In the genomic region with DNA sequence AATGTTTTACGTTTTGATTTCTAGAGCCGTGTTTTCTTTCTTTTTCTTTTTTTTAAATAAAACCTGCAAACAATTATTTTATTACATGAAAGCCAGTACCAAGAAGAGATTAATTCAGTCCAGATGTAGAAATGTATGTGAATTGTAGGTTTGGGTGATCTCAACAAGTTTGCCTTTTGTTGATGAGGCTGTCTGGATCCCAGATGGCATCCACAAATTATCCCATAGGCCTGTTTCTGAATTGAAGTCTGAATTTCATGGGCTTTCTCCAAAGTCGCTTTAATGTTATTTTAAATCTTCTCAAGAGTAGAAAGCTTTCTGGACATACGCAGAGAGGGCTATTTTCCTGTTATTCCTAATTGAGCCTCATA, we compare ENCODE assay signal across 11 mouse cellular contexts. TPM values are rescaled to one million over a fixed set of nuclear protein-coding genes. Genes with fewer than 3 reads are reported as not detected.
DNase-seq lines count a peak whose midpoint lies in the region; ATAC-seq and TF ChIP-seq lines count a peak whose summit lies in the region.
"Had no signal": no experiment of that assay in that cellular context is flagged by ENCODE, and none has a peak within 500 bp of the region (broad histone marks: within the 10 kb centered on the region; RNA-seq: fewer than 3 reads in every experiment).

No protein-coding gene starts in this region.

- no peaks in the 10 kb centered on the region for H3K36me3 ChIP-seq in hindbrain, embryonic 13.5 days
- no peaks in the 10 kb centered on the region for H3K36me3 ChIP-seq in hindbrain, embryonic 10.5 days
- H3K36me3 ChIP-seq in limb, embryonic 13.5 days, result no peaks in the 10 kb centered on the region
- H3K36me3 ChIP-seq: G1E had no signal

- H3K27ac ChIP-seq in hindbrain, embryonic 13.5 days, result no peak overlapping the region
- no peak overlapping the region for H3K27ac ChIP-seq in hindbrain, embryonic 10.5 days
- H3K27ac ChIP-seq in cortical plate, adult 2 months (ENCODE audit: insufficient read depth, low read length), result no peak overlapping the region
- H3K27ac ChIP-seq in limb, embryonic 13.5 days, result peak overlapping the region; percentile 99
- H3K27ac ChIP-seq: liver, embryonic 14.5 days had no signal

- no peaks in the 10 kb centered on the region for H3K27me3 ChIP-seq in hindbrain, embryonic 13.5 days
- H3K27me3 ChIP-seq in hindbrain, embryonic 10.5 days (ENCODE audit: insufficient read depth, poor library complexity, severe bottlenecking), result no peaks in the 10 kb centered on the region
- no peaks in the 10 kb centered on the region for H3K27me3 ChIP-seq in limb, embryonic 13.5 days

- H3K9me3 ChIP-seq in hindbrain, embryonic 13.5 days, result no peaks in the 10 kb centered on the region
- no peaks in the 10 kb centered on the region for H3K9me3 ChIP-seq in hindbrain, embryonic 10.5 days
- H3K9me3 ChIP-seq in limb, embryonic 13.5 days, result no peaks in the 10 kb centered on the region
- H3K9me3 ChIP-seq: G1E had no signal

- TF ChIP-seq POLR2A in cortical plate, adult 2 months (IDR thresholded peaks at IDR 0.05; ENCODE audit: extremely low read depth, insufficient read depth, low read length), result no peak

- ATAC-seq in hindbrain, embryonic 13.5 days (ENCODE audit: low FRiP score), result no peak
- ATAC-seq in limb, embryonic 13.5 days (ENCODE audit: low FRiP score, low read depth), result no peak
- ATAC-seq in megakaryocyte, adult 5-6 weeks (ENCODE audit: poor library complexity, severe bottlenecking), result no peak

- H3K4me1 ChIP-seq in hindbrain, embryonic 13.5 days (replicated peaks), result peaks cover 34% of the 10 kb centered on the region
- peaks cover 46% of the 10 kb centered on the region for H3K4me1 ChIP-seq in hindbrain, embryonic 10.5 days (replicated peaks)
- peaks cover 5% of the 10 kb centered on the region; the same call in 1 of the 2 replicates for H3K4me1 ChIP-seq in cortical plate, adult 2 months (ENCODE audit: control insufficient read depth, insufficient read depth, low read length)
- peaks cover 58% of the 10 kb centered on the region for H3K4me1 ChIP-seq in limb, embryonic 13.5 days

- no peak overlapping the region for H3K4me3 ChIP-seq in hindbrain, embryonic 13.5 days
- no peak overlapping the region for H3K4me3 ChIP-seq in hindbrain, embryonic 10.5 days
- H3K4me3 ChIP-seq in cortical plate, adult 2 months (ENCODE audit: insufficient read depth, low read length), result peak overlapping the region; percentile 78; the same call in 1 of the 2 replicates
- H3K4me3 ChIP-seq in limb, embryonic 13.5 days, result peak overlapping the region; percentile 87

- no peak for TF ChIP-seq CTCF in cortical plate, adult 2 months (IDR thresholded peaks at IDR 0.05; ENCODE audit: extremely low read depth, insufficient read depth, low read length)

- H3K4me2 ChIP-seq in hindbrain, embryonic 13.5 days, result peak overlapping the region; percentile 79; the same call in 1 of the 2 replicates
- peak overlapping the region; percentile 75 for H3K4me2 ChIP-seq in limb, embryonic 13.5 days (replicated peaks)

- H3K9ac ChIP-seq in hindbrain, embryonic 13.5 days, result no peak overlapping the region
- H3K9ac ChIP-seq in limb, embryonic 13.5 days, result no peak overlapping the region; the same call in 1 of the 2 replicates
- H3K9ac ChIP-seq: liver, embryonic 14.5 days had no signal

- WGBS in hindbrain, embryonic 13.5 days, result 75% methylated on average over 4 of the region's 4 CpGs
- 67% methylated on average over 4 of the region's 4 CpGs for whole genome bisulfite sequencing in hindbrain, embryonic 10.5 days
- 17% methylated on average over 4 of the region's 4 CpGs for WGBS in limb, embryonic 13.5 days

- DNase-seq in hindbrain, embryonic 10.5 days (ENCODE audit: low spot score), result no peak
- DNase-seq in 3T3-L1 (ENCODE audit: low read depth, low spot score), result peak; percentile 64
- no peak for DNase-seq in right cerebral cortex, adult 2 months (ENCODE audit: low spot score in 2 of 2)
- DNase-seq: adrenal gland, adult 8-10 months; cerebellum, adult 11 months had no signal

RNA-seq across cellular contexts. Expression of gene Frmd6, which starts 2.6 kb away (rescaled TPM):
- 9.7 and 9.9 TPM in 2 replicates for polyA plus RNA-seq in hindbrain, embryonic 13.5 days (2015; fragmentation: Nextera tagmentation; extraction: Ambion mirVana)
- polyA plus RNA-seq in hindbrain, embryonic 10.5 days (2016; fragmentation: Nextera tagmentation; extraction: Ambion mirVana), result 16.8 and 19.5 TPM in 2 replicates
- 27.6 and 29.9 TPM in 2 replicates for polyA plus RNA-seq in cortical plate, adult 2 months (2012; rRNA removed)
- polyA plus RNA-seq in limb, embryonic 13.5 days (2015; fragmentation: Nextera tagmentation; extraction: Ambion mirVana), result 60.7 and 68.6 TPM in 2 replicates
- total RNA-seq in megakaryocyte, adult 5-6 weeks (2015), result 0.64 and 0.69 TPM in 2 replicates
- 1.0 and 1.2 TPM in 2 replicates for total RNA-seq in megakaryocyte, adult 5-6 weeks (2017)

Comparison
In these comparisons a context has a peak if more than half of its experiments do, and no peak if none do; other contexts are left out.
1. H3K4me3 ChIP-seq: peak in cortical plate, adult 2 months (single experiment) and limb, embryonic 13.5 days (single experiment); none in hindbrain, embryonic 13.5 days (single experiment) and hindbrain, embryonic 10.5 days (single experiment).